Mouse (Mus musculus) liver, embryonic 16.5 days (tissue): ENCODE measurements at regions not wholly inside any gene's neighbourhood (a gene's known extent, or its start where the extent isn't known, plus 50 kb on each side); places are given as distances from the start of the nearest gene placed in this dataset.

ENCODE experiments used
- ATAC-seq: fragments of 200-750 bp; cut with Nextera tagmentation; 2 replicates; pipeline ENCODE4 v1.8.0; 2017; ENCODE audit warnings: low read depth, mild to moderate bottlenecking, moderate number of reproducible peaks, moderate library complexity
- H3K27ac ChIP-seq: fragments of 300-500 bp; sonication (generic); 2 replicates; pipeline ENCODE4 v1.5.1; 2014; ENCODE audit warnings: mild to moderate bottlenecking, low read length
- H3K27me3 ChIP-seq: fragments of 300-500 bp; sonication (generic); 2 replicates; pipeline ENCODE4 v1.6.1; 2014; ENCODE audit warnings: low read depth, low read length, mixed read lengths; ENCODE audit not compliant: control insufficient read depth, insufficient read depth
- H3K36me3 ChIP-seq: fragments of 300-500 bp; sonication (generic); 2 replicates; pipeline ENCODE4 v1.6.1; 2014; ENCODE audit warnings: mild to moderate bottlenecking; ENCODE audit not compliant: control insufficient read depth, insufficient read depth
- H3K4me1 ChIP-seq: fragments of 300-500 bp; sonication (generic); 2 replicates; pipeline ENCODE4 v1.6.1; 2014; ENCODE audit warnings: low read depth, low read length, mixed read lengths; ENCODE audit not compliant: control insufficient read depth
- H3K4me2 ChIP-seq: fragments of 300-500 bp; sonication (generic); 2 replicates; pipeline ENCODE4 v1.6.1; 2014; ENCODE audit warnings: low read depth, low read length, mixed read lengths
- H3K4me3 ChIP-seq: fragments of 300-500 bp; sonication (generic); 2 replicates; pipeline ENCODE4 v1.5.1; 2014; ENCODE audit warnings: low read depth, mild to moderate bottlenecking, low read length
- H3K9ac ChIP-seq: fragments of 300-500 bp; sonication (generic); 2 replicates; pipeline ENCODE4 v1.6.1; 2014; ENCODE audit warnings: low read depth, low read length
- H3K9me3 ChIP-seq: fragments of 300-500 bp; sonication (generic); replicated peaks from 2 replicates; pipeline ENCODE4 v1.6.1; 2016; ENCODE audit warnings: low read length; ENCODE audit not compliant: control insufficient read depth
- WGBS: fragments of 180-500 bp; shearing (Covaris S2); extraction: QIAGEN DNeasy Blood & Tissue Kit; methylation state at CpG from one replicate; pipeline ENCODE4 v1.1.7; 2014; ENCODE audit not compliant: insufficient replicate concordance; 5-methylcytosine and 5-hydroxymethylcytosine counted together

- H3K36me3 ChIP-seq = no peaks in the 10 kb centered on the region
- H3K27ac ChIP-seq = no peak overlapping the region
- no peaks in the 10 kb centered on the region; the same call in 1 of the 2 replicates for H3K4me1 ChIP-seq
- H3K9me3 ChIP-seq = no peaks in the 10 kb centered on the region
- H3K27me3 ChIP-seq = peaks cover 74% of the 10 kb centered on the region
- H3K9ac ChIP-seq = no peak overlapping the region
- WGBS = 8% methylated on average over 1 of the region's 1 CpGs
- no peak overlapping the region for H3K4me3 ChIP-seq
- no peak for ATAC-seq
- H3K4me2 ChIP-seq = no peak overlapping the region
Observed at GRCm38 (mm10) chr13:83734656-83735055, 230.8 kb downstream of the Mef2c start.

GRCm38 (mm10) chr13:83735101-83735500, 231.3 kb downstream of the Mef2c start:
- Histone ChIP-seq H3K4me1 (no peaks in the 10 kb centered on the region), H3K9ac (no peak overlapping the region), H3K9me3 (no peaks in the 10 kb centered on the region), H3K4me3 (no peak overlapping the region), H3K36me3 (no peaks in the 10 kb centered on the region), H3K27me3 (peaks cover 74% of the 10 kb centered on the region), H3K27ac (no peak overlapping the region), H3K4me2 (no peak overlapping the region)
- WGBS = 35% methylated on average over 1 of the region's 1 CpGs
- ATAC-seq = no peak

GRCm38 (mm10) chr13:83735631-83736475, 232.0 kb downstream of the Mef2c start:
- no peak overlapping the region for H3K27ac ChIP-seq
- H3K9ac ChIP-seq = no peak overlapping the region

GRCm38 (mm10) chr13:83737031-83737825, 233.4 kb downstream of the Mef2c start:
- no peaks in the 10 kb centered on the region for H3K36me3 ChIP-seq
- H3K27ac ChIP-seq = no peak overlapping the region
- H3K4me3 ChIP-seq = no peak overlapping the region
- no peaks in the 10 kb centered on the region for H3K9me3 ChIP-seq
- no peak overlapping the region for H3K4me2 ChIP-seq
- H3K4me1 ChIP-seq = no peaks in the 10 kb centered on the region
- ATAC-seq = no peak
- no peak overlapping the region for H3K9ac ChIP-seq
- peaks cover 58% of the 10 kb centered on the region for H3K27me3 ChIP-seq
- 4% methylated on average over 9 of the region's 9 CpGs for WGBS

More at GRCm38 (mm10) chr13:83735631-83736475, 232.0 kb downstream of the Mef2c start:
- H3K4me1 ChIP-seq = no peaks in the 10 kb centered on the region
- no peak overlapping the region for H3K4me3 ChIP-seq
- H3K36me3 ChIP-seq = no peaks in the 10 kb centered on the region
- WGBS = 37% methylated on average over 10 of the region's 10 CpGs
- H3K27me3 ChIP-seq = peaks cover 67% of the 10 kb centered on the region
- ATAC-seq = no peak
- H3K4me2 ChIP-seq = no peak overlapping the region
- H3K9me3 ChIP-seq = no peaks in the 10 kb centered on the region

- Histone ChIP-seq H3K4me2 (no peak overlapping the region), H3K9me3 (no peaks in the 10 kb centered on the region), H3K36me3 (no peaks in the 10 kb centered on the region), H3K27me3 (peaks cover 50% of the 10 kb centered on the region), H3K27ac (no peak overlapping the region), H3K4me3 (no peak overlapping the region), H3K4me1 (no peaks in the 10 kb centered on the region), H3K9ac (no peak overlapping the region)
- under 1% methylated on average over 27 of the region's 27 CpGs for WGBS
- ATAC-seq = no peak
Observed at GRCm38 (mm10) chr13:83737826-83738527, 234.1 kb downstream of the Mef2c start.

GRCm38 (mm10) chr13:83738528-83738981, 234.7 kb downstream of the Mef2c start:
- Histone ChIP-seq H3K4me3 (peak overlapping the region; percentile 27; the same call in 1 of the 2 replicates), H3K27me3 (peaks cover 44% of the 10 kb centered on the region)
- WGBS = 4% methylated on average over 12 of the region's 12 CpGs

GRCm38 (mm10) chr13:83739131-83739530, 235.3 kb downstream of the Mef2c start:
- H3K9ac ChIP-seq = no peak overlapping the region
- no peak overlapping the region for H3K27ac ChIP-seq
- no peak overlapping the region for H3K4me2 ChIP-seq
- H3K4me3 ChIP-seq = no peak overlapping the region
- ATAC-seq = no peak
- H3K27me3 ChIP-seq = peaks cover 39% of the 10 kb centered on the region
- WGBS = 6% methylated on average over 3 of the region's 3 CpGs
- H3K9me3 ChIP-seq = no peaks in the 10 kb centered on the region
- H3K36me3 ChIP-seq = no peaks in the 10 kb centered on the region
- H3K4me1 ChIP-seq = no peaks in the 10 kb centered on the region

More at GRCm38 (mm10) chr13:83738528-83738981, 234.7 kb downstream of the Mef2c start:
- Histone ChIP-seq H3K36me3 (no peaks in the 10 kb centered on the region), H3K9me3 (no peaks in the 10 kb centered on the region), H3K9ac (no peak overlapping the region), H3K4me1 (no peaks in the 10 kb centered on the region), H3K27ac (no peak overlapping the region), H3K4me2 (peak overlapping the region; percentile 32)
- no peak for ATAC-seq

- ATAC-seq = no peak
- H3K27ac ChIP-seq = no peak overlapping the region
- no peak overlapping the region for H3K4me2 ChIP-seq
- WGBS = 2% methylated on average over 15 of the region's 15 CpGs
- H3K4me3 ChIP-seq = no peak overlapping the region
- H3K9ac ChIP-seq = no peak overlapping the region
- H3K36me3 ChIP-seq = no peaks in the 10 kb centered on the region
- no peaks in the 10 kb centered on the region for H3K9me3 ChIP-seq
- H3K27me3 ChIP-seq = peaks cover 41% of the 10 kb centered on the region
- H3K4me1 ChIP-seq = no peaks in the 10 kb centered on the region
Observed at GRCm38 (mm10) chr13:83739541-83740061, 235.8 kb downstream of the Mef2c start.
